Mouse (Mus musculus) layer of hippocampus, postnatal 14 days (tissue): ENCODE results near the gene Rnf10. TPM values are rescaled to one million over a fixed set of nuclear protein-coding genes. Genes with fewer than 3 reads are reported as not detected.

Source experiments
- DNase-seq, 2 experiments: peaks; one replicate each; pipeline ENCODE4 v3.0.0; 2021 to 2022; ENCODE audit warnings: low spot score in 2 of 2, mixed read lengths in 1 of 2
- total RNA-seq, 2 experiments: library from RNA; stranded (reverse); gene quantifications; 2 replicates each; pipeline ENCODE4 v1.2.3; 2021

Gene Rnf10
- total RNA-seq, 2 experiments from 2014 or later = 262 to 266 TPM

- DNase-seq = no peak
These were observed 6.1 kb upstream of the Rnf10 start for GRCm38 (mm10) chr5:115278785-115279184.

- no peak for DNase-seq
These were observed 5.4 kb upstream of the Rnf10 start for GRCm38 (mm10) chr5:115278053-115278452.

DNA sequence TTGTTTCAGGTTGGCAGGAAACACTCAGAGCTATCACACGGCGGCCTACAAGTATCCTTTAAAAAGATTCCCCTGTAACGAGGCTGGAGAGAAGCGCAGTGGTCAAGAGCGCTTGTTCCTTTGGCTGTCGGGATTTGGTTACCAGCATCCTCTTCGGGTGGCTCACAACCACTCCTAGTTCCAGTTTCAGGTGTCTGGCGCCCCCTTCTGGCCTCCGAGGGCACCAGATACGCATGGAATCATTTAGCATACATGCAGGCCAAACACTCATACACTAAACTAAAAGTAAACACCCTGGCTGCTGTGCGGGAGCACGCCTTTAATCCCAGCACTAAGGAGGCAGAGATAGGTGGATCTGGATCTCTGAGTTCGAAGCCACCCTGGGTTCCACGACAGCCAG, 3.3 kb upstream of the Rnf10 start:
- no peak for DNase-seq

DNA sequence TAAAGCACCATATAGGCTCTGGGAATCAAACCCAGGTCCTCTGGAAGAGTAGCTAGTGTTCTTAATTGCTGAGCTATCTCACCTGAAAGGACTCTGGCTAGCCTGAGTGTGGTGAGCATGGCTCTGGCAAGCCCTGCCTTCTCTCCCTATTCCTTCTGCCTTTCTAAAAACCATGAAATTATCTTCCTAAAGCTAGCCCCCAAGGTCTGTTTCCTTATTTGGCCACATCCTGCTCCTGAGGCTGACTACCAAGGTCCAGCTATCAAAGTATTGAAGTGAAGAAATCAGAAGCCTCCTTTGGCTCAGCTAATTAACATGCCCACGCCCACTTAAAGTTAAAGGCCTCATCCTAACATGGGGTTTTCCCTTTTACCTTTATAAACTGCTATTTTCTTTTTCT, 2.1 kb upstream of the Rnf10 start:
- no peak for DNase-seq

- DNase-seq = no peak
These were observed 1.7 kb upstream of the Rnf10 start for GRCm38 (mm10) chr5:115274353-115274752.

- DNase-seq = no peak
These were observed 944 bp upstream of the Rnf10 start for GRCm38 (mm10) chr5:115273549-115274135.

DNA sequence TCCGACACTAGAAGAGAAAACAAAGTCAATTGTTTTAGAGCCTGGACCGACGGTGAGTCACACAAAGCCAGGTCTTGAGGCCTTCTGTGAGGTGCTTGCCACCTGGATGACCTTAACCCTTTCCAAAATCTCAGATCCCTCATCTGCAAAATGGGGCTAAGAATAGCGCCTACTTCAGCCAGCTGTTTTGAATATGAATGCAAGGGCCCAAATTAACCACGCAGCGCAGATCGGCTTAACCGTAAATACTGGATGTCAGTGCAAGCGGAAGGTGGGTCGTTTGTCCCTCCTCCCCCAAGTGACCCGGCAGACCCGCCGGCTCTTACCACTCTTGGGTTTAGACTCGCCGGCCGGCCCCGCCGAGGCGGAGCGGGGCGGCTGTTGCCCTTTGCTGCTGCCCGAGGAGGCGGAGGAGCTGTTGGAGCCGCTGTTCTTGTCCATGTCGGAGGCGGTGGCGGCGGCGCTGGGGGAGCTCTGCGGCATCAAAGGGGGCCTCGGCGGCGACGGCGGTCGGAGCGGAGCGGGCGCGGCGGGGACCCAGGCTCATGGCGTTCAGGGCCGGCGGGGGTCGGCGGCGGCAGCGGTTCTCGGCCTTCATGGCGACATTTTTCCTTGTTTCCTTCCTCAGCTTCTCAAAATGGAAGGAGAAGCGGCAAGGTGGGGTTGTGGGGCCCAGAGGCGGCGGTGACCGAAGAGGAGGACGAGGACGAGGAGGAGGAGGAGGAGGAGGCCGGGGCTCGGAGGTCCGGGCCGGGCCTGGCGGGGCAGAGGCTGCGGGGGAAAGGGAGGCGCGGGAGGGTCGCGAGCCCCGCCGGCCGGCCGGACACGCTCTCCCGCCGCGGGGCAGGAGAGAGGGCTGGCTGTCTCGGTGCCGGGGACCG, 527 bp downstream of the Rnf10 start:
- DNase-seq = peak in 1 of 2 experiments; percentile 42

DNA sequence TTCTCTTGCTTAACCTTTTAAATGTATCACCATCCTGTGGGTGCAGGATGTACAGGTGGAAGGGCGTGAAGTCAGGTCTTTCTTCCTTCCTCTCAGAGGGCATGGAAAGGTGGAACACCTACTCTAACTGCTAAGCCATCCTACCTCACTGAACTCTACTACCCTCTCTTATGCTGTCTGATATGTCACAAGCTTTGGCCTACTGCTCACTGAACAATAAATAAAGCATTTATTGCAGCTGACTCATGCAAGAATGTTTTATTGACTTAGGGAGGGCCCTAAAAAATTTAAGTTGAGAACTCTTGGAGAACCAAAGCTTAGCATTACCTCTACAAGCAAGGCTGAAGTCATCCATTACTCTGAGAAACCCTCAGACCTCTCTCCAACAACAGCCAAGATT, 2.7 kb downstream of the Rnf10 start:
- no peak for DNase-seq

DNA sequence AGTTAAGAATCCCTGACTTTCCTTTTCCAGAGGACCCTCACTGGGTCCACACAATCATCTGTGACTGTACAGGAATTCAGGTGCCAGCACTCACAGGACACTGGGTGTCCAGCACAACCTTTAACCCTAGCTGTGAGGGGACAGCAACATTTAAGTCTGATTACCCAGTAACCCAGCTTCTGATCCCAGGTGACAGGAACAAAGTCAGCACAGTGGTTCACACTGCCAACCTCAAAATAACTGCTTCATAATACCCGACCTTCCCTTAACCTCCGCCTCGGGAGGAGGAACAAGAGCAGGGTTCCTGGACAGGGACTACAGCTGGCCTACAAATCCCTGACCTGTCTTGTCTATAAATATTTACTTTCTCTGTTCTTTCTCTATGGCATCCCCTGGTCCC, 4.4 kb downstream of the Rnf10 start:
- no peak for DNase-seq

GRCm38 (mm10) chr5:115267469-115268045, 5.1 kb downstream of the Rnf10 start:
- no peak for DNase-seq

- DNase-seq = no peak
These were observed 5.8 kb downstream of the Rnf10 start for GRCm38 (mm10) chr5:115266787-115267468.

DNA sequence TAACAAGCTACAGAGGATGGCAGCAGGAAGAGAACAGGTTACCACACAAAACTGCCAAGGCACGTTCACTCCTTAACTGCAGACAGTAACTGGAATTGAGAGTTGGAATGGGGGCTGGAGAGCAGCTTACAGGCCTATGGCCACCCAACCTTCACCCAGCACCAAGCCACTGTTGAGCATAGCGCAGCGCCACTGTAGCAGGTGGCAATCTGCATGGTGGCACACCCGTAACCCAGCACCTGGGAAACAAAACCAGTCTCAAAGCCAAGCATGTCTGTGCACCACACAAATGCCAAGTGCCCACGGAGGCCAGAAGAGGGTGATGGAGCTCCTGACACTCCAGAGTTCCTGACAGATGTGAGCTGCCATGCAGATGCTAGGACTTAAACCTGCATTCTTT, 6.4 kb downstream of the Rnf10 start:
- no peak for DNase-seq

DNA sequence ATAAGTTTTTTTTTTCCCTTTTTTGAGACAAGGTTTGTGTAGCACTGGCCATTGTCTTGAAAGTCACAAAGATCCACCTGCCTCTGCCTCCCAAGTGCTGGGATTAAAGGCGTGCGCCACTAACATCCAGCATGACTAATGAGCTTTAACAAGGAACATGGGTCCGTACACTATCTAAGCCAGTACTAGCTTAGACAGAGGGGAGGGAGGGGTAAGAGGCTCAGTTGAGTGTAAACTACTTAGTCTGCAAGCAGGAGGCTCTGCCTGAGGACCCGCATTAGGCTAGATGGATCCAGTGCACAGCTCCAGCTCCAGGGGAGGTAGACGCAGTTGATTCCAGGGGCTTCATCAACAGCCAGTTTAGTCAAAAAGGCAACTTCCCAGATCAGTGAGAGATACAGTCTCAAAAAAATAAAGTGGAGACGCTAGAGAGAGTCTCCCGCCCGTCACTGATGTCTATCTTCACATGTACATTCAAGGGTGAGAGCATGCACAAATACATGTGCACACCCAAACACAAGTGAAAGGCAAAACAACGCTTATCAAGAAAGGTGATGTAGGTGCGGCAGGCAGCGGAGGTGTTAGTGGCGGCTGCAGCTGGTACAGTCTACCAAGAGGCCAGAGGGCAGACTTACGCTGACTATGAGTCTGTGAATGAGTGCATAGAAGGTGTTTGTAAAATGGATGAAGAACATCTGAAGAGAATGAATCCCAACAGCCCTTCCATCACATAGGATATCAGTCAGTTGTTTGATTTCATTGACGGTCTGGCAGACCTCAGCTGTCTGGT, 10.0 kb downstream of the Rnf10 start:
- DNase-seq = no peak

DNA sequence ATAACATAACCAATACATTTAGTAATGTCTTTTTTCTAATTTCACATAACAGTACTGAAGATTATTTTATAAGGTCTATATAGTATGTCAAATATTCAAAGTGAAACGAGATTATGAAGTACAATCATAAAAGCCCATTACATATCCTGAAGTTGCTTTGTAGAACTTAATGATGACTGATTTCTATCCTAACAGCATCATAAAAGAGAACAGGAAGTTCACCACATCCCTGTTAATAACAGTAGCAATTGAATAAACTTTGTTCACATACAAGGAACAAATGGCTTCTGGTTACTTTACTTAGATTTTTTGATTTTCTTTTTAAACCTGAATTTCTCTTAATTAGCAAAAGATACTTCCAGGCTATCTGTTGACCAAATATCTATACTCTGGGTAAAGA, 10.8 kb downstream of the Rnf10 start:
- DNase-seq = no peak

- no peak for DNase-seq
These were observed 11.6 kb downstream of the Rnf10 start for GRCm38 (mm10) chr5:115261141-115261540.

DNA sequence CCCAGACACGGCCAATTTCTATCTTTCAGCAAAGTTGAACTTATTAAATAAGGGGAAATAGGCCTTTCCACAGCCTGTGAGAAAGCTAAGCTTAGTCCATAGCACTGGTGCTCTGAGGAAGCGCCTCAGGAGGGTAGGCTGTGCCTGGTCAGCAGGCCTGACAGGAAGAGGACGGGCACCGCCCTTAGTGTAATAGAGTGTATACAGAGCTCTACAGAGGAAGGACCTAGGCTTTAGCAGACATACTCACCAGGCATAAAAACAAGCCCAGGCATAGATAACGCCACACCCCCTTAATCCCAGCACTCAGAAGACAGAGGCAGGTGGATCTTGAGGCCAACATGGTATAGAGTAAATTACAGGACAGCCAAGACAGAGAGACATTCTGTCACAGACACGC, 12.3 kb downstream of the Rnf10 start:
- no peak for DNase-seq

- DNase-seq = no peak
These were observed 15.7 kb downstream of the Rnf10 start for GRCm38 (mm10) chr5:115256909-115257546.

GRCm38 (mm10) chr5:115255472-115255871, 17.2 kb downstream of the Rnf10 start:
- no peak for DNase-seq

- DNase-seq = no peak
These were observed 32.5 kb downstream of the Rnf10 start for GRCm38 (mm10) chr5:115240191-115240590.

GRCm38 (mm10) chr5:115238729-115239195, 33.9 kb downstream of the Rnf10 start:
- DNase-seq = no peak
